Mouse (Mus musculus) layer of hippocampus, adult 2 months (tissue): ENCODE measurements around the gene Suz12. TPM values are rescaled to one million over a fixed set of nuclear protein-coding genes. Genes with fewer than 3 reads are reported as not detected.
"Not testable (repeated sequence)": the region's sequence is repeated elsewhere in the genome, so short reads cannot be mapped to it uniquely, and the experiment has no call there.

ENCODE experiments used
- DNase-seq, 2 experiments: peaks; one replicate each; pipeline ENCODE4 v3.0.0; 2022; ENCODE audit warnings: low spot score in 2 of 2
- H3K27ac ChIP-seq: fragments of 200-600 bp; 2 replicates; pipeline ENCODE4 v1.8.1; 2022
- H3K4me3 ChIP-seq: fragments of 200-600 bp; 2 replicates; pipeline ENCODE4 v1.8.1; 2022; ENCODE audit warnings: mild to moderate bottlenecking
- CTCF ChIP-seq: fragments of 200-600 bp; conservative IDR thresholded peaks from 2 replicates; pipeline ENCODE4 v1.8.1; 2022; ENCODE audit warnings: antibody characterized with exemption, mild to moderate bottlenecking, moderate library complexity
- total RNA-seq, 2 experiments: library from RNA; stranded (reverse); gene quantifications; 2 replicates each; pipeline ENCODE4 v1.2.3; 2021

Gene Suz12
- total RNA-seq, 2 experiments from 2014 or later = 43.1 to 45.4 TPM

DNA sequence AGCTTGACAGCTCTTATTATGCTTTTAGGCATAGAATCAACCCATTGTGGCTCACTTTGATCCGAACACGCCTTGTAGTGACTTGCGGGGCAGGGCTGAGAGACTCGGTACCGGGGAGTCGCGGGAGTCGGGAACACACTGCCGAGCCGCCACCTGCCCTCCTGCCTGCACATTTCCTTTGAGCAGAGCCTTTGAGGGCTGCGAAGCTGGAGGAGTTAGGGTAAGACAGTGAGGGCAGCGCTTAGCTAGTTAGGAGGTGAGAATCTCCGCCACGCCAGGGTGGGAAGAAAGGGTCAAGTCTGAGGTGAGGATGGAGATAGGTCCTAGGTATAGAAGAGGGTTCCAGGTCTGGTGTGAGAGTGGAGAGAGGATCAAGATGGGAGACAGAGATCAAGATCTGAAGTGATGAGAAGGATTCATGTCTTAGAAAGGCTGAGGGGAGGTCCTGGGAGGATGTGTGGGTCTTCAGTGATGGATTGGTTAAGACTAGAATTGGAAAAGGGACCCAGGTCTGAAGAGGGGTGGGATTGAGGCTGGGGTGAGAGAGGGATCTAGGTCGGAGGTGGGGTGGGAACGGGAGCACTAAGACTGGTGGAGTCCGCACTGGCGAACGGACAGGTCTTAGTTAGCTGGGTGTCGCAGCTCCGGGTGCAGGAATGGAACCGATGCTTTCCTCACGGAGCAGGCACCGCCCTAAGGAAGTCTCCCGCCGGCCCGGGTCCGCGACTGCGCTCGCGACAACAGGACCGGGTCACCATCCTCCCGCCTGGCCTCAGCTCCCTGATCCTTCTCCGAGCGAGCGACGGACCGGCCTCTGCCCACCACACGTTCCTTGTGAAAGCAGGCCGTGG, 19.1 kb upstream of the Suz12 start:
- peak overlapping the region; percentile 64 for H3K4me3 ChIP-seq
- peak in 1 of 2 experiments; percentile 27 for DNase-seq
- peak overlapping the region; percentile 58 for H3K27ac ChIP-seq
- TF ChIP-seq CTCF = no peak

DNA sequence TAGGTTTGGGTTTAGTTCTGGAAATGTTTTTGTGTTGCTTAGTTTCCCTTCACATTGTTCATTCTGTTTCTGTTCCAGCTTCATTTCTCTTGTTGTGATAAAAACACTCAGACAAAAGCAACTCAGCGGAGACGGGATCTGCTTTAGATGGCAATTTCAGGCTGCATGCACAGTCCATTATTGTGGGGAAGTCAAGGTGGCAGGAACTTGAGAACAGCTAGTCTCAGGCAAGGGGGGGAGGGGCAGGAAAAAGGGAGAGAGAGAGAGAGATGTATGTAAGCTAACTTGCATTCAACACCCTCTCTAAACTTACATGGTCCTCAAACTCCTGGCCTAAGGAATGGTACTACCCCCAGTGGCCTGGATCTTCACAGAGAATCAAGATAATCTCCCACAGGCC, 17.5 kb upstream of the Suz12 start:
- no peak overlapping the region for H3K27ac ChIP-seq
- DNase-seq = no peak
- H3K4me3 ChIP-seq = no peak overlapping the region
- no peak for TF ChIP-seq CTCF

DNA sequence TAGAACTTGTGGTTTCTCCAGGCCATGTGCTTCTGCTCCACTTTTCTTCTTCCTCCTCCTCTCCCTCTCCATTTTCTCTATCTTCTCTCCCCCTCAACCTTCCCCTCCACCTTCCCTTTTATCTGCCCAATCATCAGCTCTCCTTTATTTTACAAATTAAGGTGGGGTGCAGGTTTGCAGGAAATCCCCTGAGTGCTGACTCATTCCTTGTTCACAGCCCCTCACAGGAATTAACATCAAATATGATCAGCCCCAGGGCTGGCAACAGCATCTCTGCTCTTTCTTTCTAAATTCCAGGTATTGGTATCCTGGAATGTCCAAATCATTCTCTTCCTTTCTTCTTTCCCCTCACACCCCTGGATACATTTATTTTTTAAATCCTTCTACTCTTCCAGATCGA, 16.7 kb upstream of the Suz12 start:
- Histone ChIP-seq H3K27ac (no peak overlapping the region), H3K4me3 (no peak overlapping the region)
- DNase-seq = no peak
- no peak for TF ChIP-seq CTCF

DNA sequence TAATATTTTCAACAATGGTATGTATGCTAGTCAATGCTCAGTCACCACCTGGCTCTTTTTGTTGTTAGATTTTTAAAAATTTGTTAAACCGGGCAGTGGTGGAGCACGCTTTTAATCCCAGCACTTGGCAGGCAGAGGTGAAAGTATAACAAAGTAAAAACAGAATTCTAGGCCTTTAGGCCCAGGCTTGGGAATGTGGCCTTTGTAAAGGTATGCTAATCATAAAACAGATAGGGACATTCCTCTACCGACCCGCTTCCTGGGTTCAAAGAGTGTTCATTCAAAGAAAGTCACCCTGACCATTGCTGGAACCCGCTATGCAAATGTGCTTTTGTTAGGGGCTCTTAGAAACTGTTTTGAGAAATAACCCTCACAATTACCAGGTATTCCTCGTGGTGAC, 16.3 kb upstream of the Suz12 start:
- not testable (repeated sequence) for H3K4me3 ChIP-seq, DNase-seq, H3K27ac ChIP-seq

DNA sequence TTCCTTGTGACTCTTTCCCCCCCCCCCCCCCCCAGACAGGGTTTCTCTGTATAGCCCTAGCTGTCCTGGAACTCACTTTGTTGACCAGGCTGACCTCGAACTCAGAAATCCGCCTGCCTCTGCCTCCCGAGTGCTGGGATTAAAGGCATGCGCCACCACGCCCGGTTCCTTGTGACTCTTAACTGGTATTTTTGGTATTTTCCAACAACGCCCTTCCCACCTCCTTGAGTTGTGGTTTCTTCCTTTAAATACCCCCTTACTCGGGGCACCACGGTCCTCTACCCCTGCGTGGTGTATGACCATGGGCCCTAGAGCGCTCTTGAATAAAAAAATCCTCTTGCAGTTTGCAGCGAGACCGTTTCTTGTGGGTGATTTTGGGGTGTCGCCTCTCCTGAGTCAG, 15.8 kb upstream of the Suz12 start:
- not testable (repeated sequence) for DNase-seq, H3K27ac ChIP-seq, H3K4me3 ChIP-seq

DNA sequence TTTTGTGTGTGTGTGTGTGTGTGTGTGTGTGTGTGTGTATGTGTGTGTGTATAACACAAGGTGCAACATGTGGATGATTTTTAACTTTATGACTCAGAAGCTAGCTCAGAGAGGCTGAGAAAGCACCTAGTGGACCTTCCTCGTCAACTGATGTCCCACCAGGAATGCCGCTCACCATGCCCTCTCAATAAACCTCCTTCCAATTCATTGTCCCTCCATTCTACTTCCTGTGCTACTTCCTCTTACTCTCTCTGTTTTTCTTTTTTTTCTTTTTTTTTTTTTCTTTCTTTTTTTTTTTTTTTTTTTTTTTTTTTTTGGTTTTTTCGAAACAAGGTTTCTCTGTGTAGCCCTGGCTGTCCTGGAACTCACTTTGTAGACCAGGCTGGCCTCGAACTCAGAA, 15.2 kb upstream of the Suz12 start:
- not testable (repeated sequence) for H3K27ac ChIP-seq, DNase-seq, H3K4me3 ChIP-seq

DNA sequence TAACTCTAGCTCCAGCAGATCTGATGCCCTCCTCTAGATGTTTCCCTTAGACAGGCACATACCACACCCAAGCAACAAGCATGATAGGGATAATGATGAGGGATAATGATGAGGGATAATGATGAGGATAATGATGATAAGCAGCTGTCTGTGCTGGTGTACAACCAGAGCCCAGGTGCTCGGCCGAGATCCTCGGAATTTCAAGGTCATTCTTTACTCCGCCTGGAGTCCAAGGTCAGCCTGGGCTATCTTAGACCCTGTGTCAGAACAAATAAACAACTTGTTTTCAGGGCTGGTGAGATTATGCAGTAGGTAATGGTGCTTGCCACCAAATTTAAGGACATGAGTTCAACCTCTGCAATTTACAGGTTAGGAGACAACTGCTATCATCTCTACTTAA, 6.0 kb upstream of the Suz12 start:
- DNase-seq = no peak
- no peak overlapping the region for H3K4me3 ChIP-seq
- no peak for TF ChIP-seq CTCF
- H3K27ac ChIP-seq = no peak overlapping the region

DNA sequence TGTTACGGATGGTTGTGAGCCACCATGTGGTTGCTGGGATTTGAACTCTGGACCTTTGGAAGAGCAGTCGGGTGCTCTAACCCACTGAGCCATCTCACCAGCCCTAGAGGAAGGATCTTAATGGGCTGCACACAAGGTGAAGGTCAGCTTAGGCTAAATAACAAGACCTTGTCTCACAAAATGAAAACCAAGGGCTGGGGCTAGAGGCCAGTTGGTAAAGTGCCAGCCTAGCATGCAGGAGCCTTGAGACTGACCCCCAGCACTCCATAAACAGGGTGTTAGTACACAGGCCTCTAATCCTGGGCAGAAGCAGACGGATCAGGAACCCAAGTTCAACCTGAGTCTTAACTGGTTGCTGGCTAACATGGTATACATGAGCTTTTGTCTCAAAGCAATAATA, 5.0 kb upstream of the Suz12 start:
- Histone ChIP-seq H3K27ac (no peak overlapping the region), H3K4me3 (no peak overlapping the region)
- DNase-seq = no peak
- no peak for TF ChIP-seq CTCF

DNA sequence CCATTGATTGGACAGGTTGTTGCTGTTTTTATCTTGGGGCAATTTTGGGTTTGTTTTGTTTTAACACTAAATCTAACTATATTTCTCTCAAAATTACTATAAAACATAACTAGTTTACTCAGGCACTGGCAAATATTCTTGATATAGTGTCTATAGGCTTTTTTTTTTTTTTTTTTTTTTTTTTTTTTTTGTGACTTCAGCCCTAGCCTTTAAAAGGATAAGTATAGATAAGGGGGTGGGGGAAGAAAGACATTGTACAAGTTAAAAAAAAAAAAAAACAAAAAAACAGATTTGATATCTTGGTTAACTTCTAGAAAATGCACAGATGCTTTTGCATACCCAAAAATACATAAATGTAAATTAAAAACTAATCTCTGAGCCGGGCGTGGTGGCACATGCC, 2.8 kb upstream of the Suz12 start:
- no peak for DNase-seq
- Histone ChIP-seq H3K4me3 (no peak overlapping the region), H3K27ac (no peak overlapping the region)
- TF ChIP-seq CTCF = no peak

DNA sequence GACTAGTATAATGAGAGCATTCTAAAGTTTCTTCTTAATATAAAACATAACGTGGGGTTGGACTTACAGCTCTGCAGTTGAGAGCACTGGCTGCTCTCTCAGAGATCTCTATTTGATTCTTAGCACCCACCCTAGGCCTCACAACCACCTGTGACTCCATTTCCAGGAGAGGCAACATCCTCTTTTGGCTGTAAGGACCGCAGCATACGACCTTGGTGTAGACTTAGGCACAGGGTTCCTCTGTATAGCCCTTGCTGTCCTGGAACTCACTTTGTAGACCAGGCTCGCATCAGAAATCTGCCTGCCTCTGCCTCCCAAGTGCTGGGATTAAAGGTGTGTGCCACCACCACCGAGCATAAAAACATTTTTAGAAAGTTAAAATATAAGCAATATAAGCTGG, 1.3 kb upstream of the Suz12 start:
- Histone ChIP-seq H3K4me3 (no peak overlapping the region), H3K27ac (no peak overlapping the region)
- DNase-seq = no peak
- TF ChIP-seq CTCF = no peak

DNA sequence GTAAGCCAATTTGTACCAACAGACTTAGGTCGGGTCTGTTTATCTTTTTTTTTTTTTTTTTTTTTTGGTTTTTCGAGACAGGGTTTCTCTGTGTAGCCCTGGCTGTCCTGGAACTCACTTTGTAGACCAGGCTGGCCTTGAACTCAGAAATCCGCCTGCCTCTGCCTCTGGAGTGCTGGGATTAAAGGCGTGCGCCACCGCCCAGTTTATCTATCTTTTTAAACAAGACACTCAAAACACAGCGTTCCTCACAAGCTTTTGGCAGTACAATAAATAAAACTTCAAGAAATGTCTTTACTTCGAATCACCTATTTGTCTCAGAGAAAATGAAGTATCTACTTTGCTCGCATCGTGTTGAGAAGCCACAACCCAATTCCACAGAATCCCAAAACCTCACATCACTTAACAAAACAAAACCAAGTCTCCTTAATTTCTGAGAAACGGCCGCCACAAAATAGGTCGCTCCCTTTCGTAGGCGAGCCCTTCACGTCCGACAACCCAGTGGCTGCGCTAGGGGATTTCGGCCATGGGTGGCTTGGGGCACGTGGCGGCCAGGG, 793 bp upstream of the Suz12 start:
- peak overlapping the region; percentile 66 for H3K27ac ChIP-seq
- no peak for TF ChIP-seq CTCF
- no peak for DNase-seq
- peak overlapping the region; percentile 95 for H3K4me3 ChIP-seq

DNA sequence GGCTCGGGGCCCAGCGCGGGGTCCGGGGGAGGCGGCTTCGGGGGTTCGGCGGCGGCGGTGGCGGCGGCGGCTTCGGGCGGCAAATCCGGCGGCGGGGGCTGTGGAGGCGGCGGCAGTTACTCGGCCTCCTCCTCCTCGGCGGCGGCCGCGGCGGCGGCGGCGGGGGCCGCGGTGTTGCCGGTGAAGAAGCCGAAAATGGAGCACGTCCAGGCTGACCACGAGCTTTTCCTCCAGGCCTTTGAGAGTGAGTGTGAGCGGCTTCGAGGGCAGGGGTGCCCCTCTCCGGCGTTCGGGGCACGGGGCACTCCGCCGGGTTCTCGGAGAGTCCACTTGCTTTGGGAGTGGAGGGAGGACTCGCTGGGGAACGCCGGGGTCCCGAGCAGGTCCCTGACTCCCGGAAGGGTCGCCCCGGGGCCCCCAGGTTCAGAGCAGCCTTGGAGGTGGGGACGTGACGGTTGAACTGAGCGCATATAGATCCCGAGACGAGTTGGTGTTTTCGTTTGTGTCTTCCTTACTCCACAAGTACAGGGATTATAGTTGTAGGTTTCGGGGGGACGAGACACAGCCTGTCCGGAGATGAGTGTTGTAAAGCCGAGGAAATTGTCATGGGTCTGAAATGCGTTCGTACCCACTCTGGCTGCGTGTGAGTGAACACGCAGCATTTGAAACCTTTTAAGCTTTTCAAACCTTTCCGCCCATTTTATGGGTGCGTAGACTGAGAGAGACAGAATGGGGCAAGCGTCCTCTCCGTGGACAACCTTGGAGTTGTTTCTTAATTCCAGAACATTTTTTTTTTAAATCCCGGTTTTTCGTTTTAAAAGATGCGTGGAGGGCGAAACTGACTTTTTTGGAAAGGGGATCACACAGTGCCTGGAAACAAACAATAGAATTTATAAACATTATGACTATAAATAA, 707 bp downstream of the Suz12 start:
- no peak for DNase-seq
- Histone ChIP-seq H3K4me3 (peak overlapping the region; percentile 95), H3K27ac (peak overlapping the region; percentile 89)
- TF ChIP-seq CTCF = no peak

DNA sequence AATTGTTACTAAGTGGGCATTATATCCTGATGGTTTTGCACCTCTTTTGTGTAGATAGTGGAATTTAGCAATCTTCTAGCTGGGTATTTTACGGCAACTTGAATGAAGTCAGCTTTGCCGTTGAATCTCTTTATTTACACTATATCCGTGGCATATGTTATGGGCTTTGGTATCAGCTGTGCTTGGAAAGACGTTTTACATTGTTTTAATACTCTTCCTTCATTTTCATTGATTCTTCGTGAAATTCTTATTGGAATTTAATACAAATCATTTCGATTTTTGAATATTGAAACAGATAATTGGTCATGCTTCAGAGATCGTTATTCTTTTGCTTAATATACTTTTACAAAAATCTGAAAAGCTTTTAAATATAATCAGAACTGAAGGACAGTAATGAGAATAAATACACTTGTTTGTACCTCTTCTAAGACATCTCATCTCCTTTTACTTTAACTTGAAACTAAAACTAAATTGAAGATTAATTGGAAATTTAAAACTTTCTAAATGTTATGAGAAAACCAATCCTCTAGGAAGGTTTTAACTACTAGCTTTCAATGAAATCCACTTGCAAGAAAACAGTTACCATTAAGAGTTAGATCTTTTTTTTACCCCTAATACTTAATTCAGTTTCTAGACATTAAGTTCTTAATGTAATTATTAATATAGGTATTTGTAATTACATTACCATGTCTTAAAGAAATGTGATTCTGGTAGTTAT, 1.5 kb downstream of the Suz12 start:
- peak overlapping the region; percentile 95 for H3K4me3 ChIP-seq
- no peak for TF ChIP-seq CTCF
- H3K27ac ChIP-seq = 0 out of 2 replicates have a peak overlapping the region, but pooled peaks have one; percentile 89
- DNase-seq = no peak

DNA sequence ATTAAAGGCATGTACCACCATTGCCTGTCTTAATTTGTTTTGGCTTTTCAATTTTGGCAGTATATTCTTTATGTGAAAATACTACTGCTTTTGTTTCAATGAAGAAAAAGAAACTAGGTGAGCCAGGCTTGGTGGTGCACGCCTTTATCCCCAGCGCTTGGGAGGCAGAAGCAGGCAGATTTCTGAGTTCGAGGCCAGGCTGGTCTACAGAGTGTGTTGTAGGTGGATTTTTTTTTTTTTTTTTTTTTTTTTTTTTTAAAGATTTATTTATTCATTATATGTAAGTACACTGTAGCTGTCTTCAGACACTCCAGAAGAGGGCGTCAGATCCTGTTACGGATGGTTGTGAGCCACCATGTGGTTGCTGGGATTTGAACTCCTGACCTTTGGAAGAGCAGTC, 23.6 kb downstream of the Suz12 start:
- DNase-seq, H3K27ac ChIP-seq, H3K4me3 ChIP-seq: not testable (repeated sequence)
